Mouse (Mus musculus) MEL (cell line): ENCODE results near the gene Chst14.

Experiments used
- CTCF ChIP-seq, 3 experiments: IDR thresholded peaks in 2 of 3; conservative IDR thresholded peaks in 1 of 3; 2 replicates each; pipeline ENCODE4 v1.5.1; 2011 to 2012; ENCODE audit warnings: low read length in 3 of 3, low read depth in 2 of 3, mild to moderate bottlenecking in 2 of 3, improper control_type of control experiment in 1 of 3, inconsistent platforms in 1 of 3, mixed read lengths in 1 of 3, moderate library complexity in 1 of 3; ENCODE audit not compliant: control insufficient read depth in 1 of 3, insufficient read depth in 1 of 3, poor library complexity in 1 of 3, severe bottlenecking in 1 of 3
- EP300 ChIP-seq, 2 experiments: IDR thresholded peaks; 2 replicates each; pipeline ENCODE4 v1.6.1; 2011; ENCODE audit warnings: improper control_type of control experiment in 2 of 2, low read length in 2 of 2, low read depth in 1 of 2, mild to moderate bottlenecking in 1 of 2
- NELFE ChIP-seq: IDR thresholded peaks from 2 replicates; pipeline ENCODE4 v1.6.1; 2011; ENCODE audit warnings: low read depth, low read length, improper control_type of control experiment
- POLR2A ChIP-seq, 2 experiments: IDR thresholded peaks; 2 replicates each; pipeline ENCODE4 v1.6.1; 2011 to 2012; ENCODE audit warnings: low read length in 2 of 2, mild to moderate bottlenecking in 2 of 2, control low read depth in 1 of 2, improper control_type of control experiment in 1 of 2, low read depth in 1 of 2, moderate library complexity in 1 of 2; ENCODE audit not compliant: control insufficient read depth in 1 of 2, insufficient read depth in 1 of 2, poor library complexity in 1 of 2
- RAD21 ChIP-seq: IDR thresholded peaks from 2 replicates; pipeline ENCODE4 v1.6.1; 2011; ENCODE audit warnings: mild to moderate bottlenecking, low read depth, low read length, improper control_type of control experiment

DNA sequence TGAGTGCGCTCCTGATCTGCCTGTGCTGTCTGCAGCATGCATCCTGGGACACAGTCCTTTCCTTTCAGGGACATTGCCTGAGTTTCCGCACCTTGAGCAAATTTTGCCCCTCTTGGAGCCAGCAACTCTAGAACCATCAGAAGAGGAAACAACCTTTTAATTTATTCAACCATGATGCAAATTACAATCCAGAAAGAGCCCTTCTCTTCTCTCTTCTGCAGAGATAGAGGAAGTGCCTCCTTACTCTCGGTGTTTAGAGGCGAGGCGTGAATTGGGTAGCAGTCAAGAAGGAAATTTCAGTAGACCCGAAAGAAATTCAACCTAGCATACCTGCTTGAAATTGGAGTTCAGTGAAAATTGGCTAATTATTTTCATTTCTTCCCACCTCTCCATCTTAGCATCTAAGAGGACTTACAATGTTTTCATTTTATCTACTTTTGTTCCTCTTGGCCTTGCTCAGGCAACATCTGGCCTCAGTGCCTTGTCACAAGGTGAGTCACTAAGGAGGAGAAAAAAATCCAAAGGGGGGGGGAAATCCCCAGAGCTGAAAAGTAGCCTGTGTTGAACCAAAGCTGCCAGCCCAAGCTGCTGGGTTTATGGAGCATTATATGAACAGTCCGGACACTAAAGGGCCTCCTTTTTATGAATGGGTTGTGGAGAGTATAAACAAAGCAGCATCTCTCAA is 20.7 kb upstream of the Chst14 start:
- TF ChIP-seq CTCF (IDR thresholded peaks at IDR 0.05 in 2 of 3, conservative IDR thresholded peaks at IDR 0.05 in 1 of 3; ENCODE audit: control insufficient read depth in 1 of 3, insufficient read depth in 1 of 3, low read depth in 2 of 3, low read length in 3 of 3, poor library complexity in 1 of 3, severe bottlenecking in 1 of 3) (no peak), EP300 (IDR thresholded peaks at IDR 0.05; ENCODE audit: low read depth in 1 of 2, low read length in 2 of 2) (no peak), NELFE (no peak), POLR2A (IDR thresholded peaks at IDR 0.05; ENCODE audit: control insufficient read depth in 1 of 2, insufficient read depth in 1 of 2, low read depth in 1 of 2, low read length in 2 of 2, poor library complexity in 1 of 2) (no peak), RAD21 (no peak)
